Mouse (Mus musculus): Measurements from ENCODE around the gene Usp18.

Gene Usp18

DNA sequence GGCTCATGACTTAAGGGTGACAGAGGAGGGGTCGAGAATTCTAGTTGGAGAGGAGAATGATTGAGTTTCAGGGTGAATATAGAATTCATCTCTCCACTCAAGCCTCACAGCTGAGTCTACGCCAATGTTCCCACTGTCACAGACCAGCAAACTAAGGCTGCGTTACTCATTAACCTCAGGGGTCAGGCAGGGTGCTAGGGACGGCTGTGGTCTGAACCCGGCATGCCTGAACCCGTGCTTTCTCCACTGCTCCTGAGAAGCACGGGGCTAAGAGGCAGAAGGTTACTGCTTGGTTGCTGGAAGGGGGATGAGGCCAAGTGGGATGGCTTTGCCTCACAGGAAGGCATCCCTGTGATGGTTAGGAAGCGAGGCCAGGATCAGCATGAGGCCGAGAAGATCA is 54.8 kb downstream of the Usp18 start:
- no peak for DNase-seq (ENCODE audit: low read depth, low spot score)

- DNase-seq (ENCODE audit: low read depth, low spot score), result no peak
Measured at GRCm38 (mm10) chr6:121303466-121304220, 57.9 kb downstream of the Usp18 start.

DNA sequence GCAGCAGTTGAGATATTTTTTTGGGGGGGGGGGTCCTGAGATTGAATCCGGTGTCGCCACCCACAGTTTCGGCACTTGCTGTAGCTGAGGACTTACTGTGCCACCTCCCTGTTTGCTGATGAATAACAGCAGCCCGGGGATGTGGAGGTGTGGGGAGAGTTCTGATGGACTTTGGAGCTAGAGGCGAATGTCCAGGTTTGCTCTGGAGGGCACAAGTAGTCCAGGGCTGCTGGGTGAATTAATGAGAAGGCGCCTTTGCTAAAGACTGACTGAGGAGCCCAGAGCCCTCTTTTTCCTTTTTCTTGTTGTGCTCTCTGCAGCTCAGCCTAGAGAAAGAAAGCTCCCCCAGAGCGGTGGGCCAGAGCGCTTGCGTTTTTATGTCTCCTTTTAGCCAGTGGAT is 58.9 kb downstream of the Usp18 start:
- DNase-seq (ENCODE audit: low read depth, low spot score), result no peak

DNA sequence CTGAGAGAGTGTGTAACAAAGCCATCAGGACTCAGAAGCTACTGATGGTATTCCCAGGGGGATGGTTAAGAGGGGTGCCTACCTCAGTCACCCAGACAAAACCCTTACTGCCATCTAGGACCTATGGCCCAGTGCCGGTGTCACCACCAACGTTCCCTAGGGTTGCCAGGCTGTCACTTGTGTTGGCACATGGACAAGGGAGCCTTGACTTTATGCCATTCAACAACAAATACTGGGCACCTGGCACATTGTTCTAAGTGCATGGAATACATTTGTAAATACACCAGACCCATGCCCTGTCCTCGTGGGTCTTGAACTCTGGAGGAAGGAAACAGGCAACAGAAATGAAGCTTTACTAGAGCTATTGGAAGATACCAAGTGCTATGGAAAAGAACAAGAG is 59.9 kb downstream of the Usp18 start:
- no peak for DNase-seq (ENCODE audit: low read depth, low spot score)

GRCm38 (mm10) chr6:121310984-121311383 is 65.3 kb downstream of the Usp18 start:
- no peak for DNase-seq (ENCODE audit: low read depth, low spot score)

- no peak for DNase-seq (ENCODE audit: low read depth, low spot score)
Measured at GRCm38 (mm10) chr6:121319099-121319498, 73.4 kb downstream of the Usp18 start.
